Mouse (Mus musculus) sigmoid colon, adult 10 weeks (tissue): ENCODE measurements around the gene Nfam1. TPM values are rescaled to one million over a fixed set of nuclear protein-coding genes. Genes with fewer than 3 reads are reported as not detected.

ENCODE experiments used
- polyA plus RNA-seq: library from polyadenylated mRNA; stranded (reverse); fragments of 350-450 nt; fragmentation: Illumina TruSeq; extraction: RNeasy Lipid Tissue Mini Kit (QIAGEN cat#74804); gene quantifications from one replicate; pipeline ENCODE4 v1.2.3, GENCODE M21; 2014; ENCODE audit warnings: low read depth, low replicate concordance

Nfam1 gene
- 0.63 TPM for polyA plus RNA-seq

GRCm38 (mm10) chr15:83032981-83033541 lies at the start of gene Nfam1:
Gene Nfam1, minus strand, starts transcription at chr15:83033306.

DNA sequence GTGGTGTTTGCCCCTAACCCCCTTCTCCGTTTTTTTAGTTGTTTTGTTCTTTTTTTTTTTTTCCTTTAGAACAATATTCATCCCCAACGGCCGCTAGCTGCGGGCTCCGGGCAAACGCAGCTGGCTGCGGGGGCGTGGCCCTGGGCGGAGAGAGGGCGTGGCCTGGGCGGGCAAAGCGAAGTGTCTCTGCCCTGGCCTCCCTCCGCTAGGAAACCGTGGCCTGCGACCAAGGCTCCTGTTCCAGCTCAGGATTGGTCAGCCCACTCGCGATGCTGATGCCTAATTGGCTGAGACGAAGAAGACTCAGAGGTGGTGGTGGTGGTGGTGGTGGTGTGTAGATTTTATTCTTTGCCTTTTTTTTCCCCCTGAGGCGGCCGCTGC lies 45.4 kb downstream of the Nfam1 start, which contains the start of gene Tcf20:
Tcf20 (minus strand) TSS at position 141 of the 381 bp plus-strand sequence.

Other genes starting within 250 kb of the Nfam1 start
- 3.8 TPM for gene Cyp2d26, start 239.0 kb downstream of the Nfam1 start, polyA plus RNA-seq
- gene Tcf20, start 45.4 kb downstream of the Nfam1 start, polyA plus RNA-seq = 18.6 TPM
- gene Serhl, start 56.2 kb upstream of the Nfam1 start, polyA plus RNA-seq = 18.7 TPM
- gene Rrp7a, start 89.5 kb upstream of the Nfam1 start, polyA plus RNA-seq = 0.82 TPM
- 20.6 TPM for gene Poldip3, start 116.1 kb upstream of the Nfam1 start, polyA plus RNA-seq
- gene Cyb5r3, start 139.3 kb upstream of the Nfam1 start, polyA plus RNA-seq = 37.9 TPM
- 4.6 TPM for gene A4galt, start 218.5 kb upstream of the Nfam1 start, polyA plus RNA-seq